Mouse (Mus musculus): ENCODE data around the gene Tmtc1.

Tmtc1 gene

GRCm38 (mm10) chr6:148373444-148373843 is 70.7 kb downstream of the Tmtc1 start:
- DNase-seq (ENCODE audit: low spot score in 2 of 2), result no peak

- DNase-seq (ENCODE audit: low spot score in 2 of 2), result no peak
Observed at GRCm38 (mm10) chr6:148371223-148371622, 73.0 kb downstream of the Tmtc1 start.

- DNase-seq (ENCODE audit: low spot score in 2 of 2), result no peak
Observed at GRCm38 (mm10) chr6:148367094-148367539, 77.1 kb downstream of the Tmtc1 start.

- no peak for DNase-seq (ENCODE audit: low spot score in 2 of 2)
Observed at GRCm38 (mm10) chr6:148366629-148367028, 77.6 kb downstream of the Tmtc1 start.

GRCm38 (mm10) chr6:148363162-148363561 is 81.0 kb downstream of the Tmtc1 start:
- DNase-seq (ENCODE audit: low spot score in 2 of 2), result no peak

- DNase-seq (ENCODE audit: low spot score in 2 of 2), result peak in 1 of 2 experiments; percentile 35
Observed at GRCm38 (mm10) chr6:148362475-148362874, 81.7 kb downstream of the Tmtc1 start.

GRCm38 (mm10) chr6:148359348-148359905 is 84.8 kb downstream of the Tmtc1 start:
- DNase-seq (ENCODE audit: low spot score in 2 of 2), result no peak

GRCm38 (mm10) chr6:148358580-148359246 is 85.5 kb downstream of the Tmtc1 start:
- no peak for DNase-seq (ENCODE audit: low spot score in 2 of 2)

GRCm38 (mm10) chr6:148356141-148356540 is 88.0 kb downstream of the Tmtc1 start:
- DNase-seq (ENCODE audit: low spot score in 2 of 2), result no peak

- peak in 1 of 2 experiments; percentile 40 for DNase-seq (ENCODE audit: low spot score in 2 of 2)
Observed at GRCm38 (mm10) chr6:148354509-148355474, 89.4 kb downstream of the Tmtc1 start.

- no peak for DNase-seq (ENCODE audit: low spot score in 2 of 2)
Observed at GRCm38 (mm10) chr6:148354151-148354508, 90.1 kb downstream of the Tmtc1 start.

GRCm38 (mm10) chr6:148345001-148345400 is 99.2 kb downstream of the Tmtc1 start:
- DNase-seq (ENCODE audit: low spot score in 2 of 2), result no peak

GRCm38 (mm10) chr6:148342191-148342590 is 102.0 kb downstream of the Tmtc1 start:
- no peak for DNase-seq (ENCODE audit: low spot score in 2 of 2)

GRCm38 (mm10) chr6:148341765-148342164 is 102.4 kb downstream of the Tmtc1 start:
- no peak for DNase-seq (ENCODE audit: low spot score in 2 of 2)

- DNase-seq (ENCODE audit: low spot score in 2 of 2), result no peak
Observed at GRCm38 (mm10) chr6:148338326-148338957, 105.7 kb downstream of the Tmtc1 start.

GRCm38 (mm10) chr6:148336290-148336955 is 107.8 kb downstream of the Tmtc1 start:
- no peak for DNase-seq (ENCODE audit: low spot score in 2 of 2)

- no peak for DNase-seq (ENCODE audit: low spot score in 2 of 2)
Observed at GRCm38 (mm10) chr6:148331916-148332315, 112.3 kb downstream of the Tmtc1 start.

- no peak for DNase-seq (ENCODE audit: low spot score in 2 of 2)
Observed at GRCm38 (mm10) chr6:148329976-148330375, 114.2 kb downstream of the Tmtc1 start.

GRCm38 (mm10) chr6:148328928-148329327 is 115.3 kb downstream of the Tmtc1 start:
- no peak for DNase-seq (ENCODE audit: low spot score in 2 of 2)

- DNase-seq (ENCODE audit: low spot score in 2 of 2), result no peak
Observed at GRCm38 (mm10) chr6:148328130-148328529, 116.1 kb downstream of the Tmtc1 start.

- DNase-seq (ENCODE audit: low spot score in 2 of 2), result no peak
Observed at GRCm38 (mm10) chr6:148318736-148319135, 125.5 kb downstream of the Tmtc1 start.
